Mouse (Mus musculus): ENCODE measurements around the gene Spats2l. TPM values are rescaled to one million over a fixed set of nuclear protein-coding genes. Genes with fewer than 3 reads are reported as not detected.

Gene Spats2l
- total and polyA plus RNA-seq, 3 experiments: not detected

GRCm38 (mm10) chr1:57918567-57918966 is 144.6 kb downstream of the Spats2l start:
- TF ChIP-seq MEF2A (IDR thresholded peaks at IDR 0.05; ENCODE audit: extremely low read depth, insufficient replicate concordance, low read depth, low read length, poor library complexity, severe bottlenecking) (no peak), SIN3A (IDR thresholded peaks at IDR 0.05; ENCODE audit: low read length) (no peak), MYB (IDR thresholded peaks at IDR 0.05; ENCODE audit: low read depth, low read length) (no peak), EP300 (IDR thresholded peaks at IDR 0.05; ENCODE audit: low read depth in 1 of 2, low read length in 2 of 2) (no peak), USF2 (IDR thresholded peaks at IDR 0.05; ENCODE audit: borderline replicate concordance in 1 of 2, insufficient read depth in 1 of 2, low read depth in 1 of 2, low read length in 2 of 2) (no peak), HCFC1 (IDR thresholded peaks at IDR 0.05; ENCODE audit: low read depth, low read length) (no peak), MAFK (IDR thresholded peaks at IDR 0.05; ENCODE audit: borderline replicate concordance, low read depth, low read length) (no peak), UBTF (IDR thresholded peaks at IDR 0.05; ENCODE audit: borderline replicate concordance, insufficient read depth, low read depth, low read length) (no peak), ZNF384 (IDR thresholded peaks at IDR 0.05; ENCODE audit: low read depth, low read length) (no peak), GABPA (IDR thresholded peaks at IDR 0.05; ENCODE audit: low read depth, low read length) (no peak), POLR2A (IDR thresholded peaks at IDR 0.05; ENCODE audit: control insufficient read depth in 1 of 2, insufficient read depth in 1 of 2, low read depth in 1 of 2, low read length in 2 of 2, poor library complexity in 1 of 2) (no peak), TBP (IDR thresholded peaks at IDR 0.05; ENCODE audit: low read depth, low read length) (no peak), ELF1 (IDR thresholded peaks at IDR 0.05; ENCODE audit: low read depth, low read length) (no peak), JUND (IDR thresholded peaks at IDR 0.05; ENCODE audit: low read depth, low read length) (no peak)
- H3K27me3 ChIP-seq (ENCODE audit: control insufficient read depth in 1 of 2, insufficient read depth in 2 of 2, low read length in 2 of 2): no peaks in the 10 kb centered on the region
- no peak for DNase-seq (ENCODE audit: low read depth, low spot score)
- no peak overlapping the region for H3K27ac ChIP-seq (ENCODE audit: control insufficient read depth, low read depth, low read length)
- no peak overlapping the region for H3K9ac ChIP-seq (ENCODE audit: control insufficient read depth, low read depth, low read length, poor library complexity, severe bottlenecking)
- no peak overlapping the region for H3K4me3 ChIP-seq (ENCODE audit: control insufficient read depth in 1 of 2, insufficient read depth in 1 of 2, low read depth in 2 of 2, low read length in 2 of 2)
- H3K36me3 ChIP-seq (ENCODE audit: control insufficient read depth in 1 of 2, insufficient read depth in 2 of 2, low read length in 2 of 2): no peaks in the 10 kb centered on the region
- no peaks in the 10 kb centered on the region for H3K79me2 ChIP-seq (ENCODE audit: control insufficient read depth, insufficient read depth, low read length, poor library complexity)
- H3K9me3 ChIP-seq (replicated peaks; ENCODE audit: insufficient read depth, low read length): no peaks in the 10 kb centered on the region
- no peaks in the 10 kb centered on the region for H3K4me1 ChIP-seq (ENCODE audit: control insufficient read depth in 1 of 2, insufficient read depth in 2 of 2, low read length in 2 of 2)

GRCm38 (mm10) chr1:57934287-57934686 is 160.3 kb downstream of the Spats2l start:
- H3K79me2 ChIP-seq (ENCODE audit: control insufficient read depth, insufficient read depth, low read length, poor library complexity): no peaks in the 10 kb centered on the region
- H3K9me3 ChIP-seq (replicated peaks; ENCODE audit: insufficient read depth, low read length): no peaks in the 10 kb centered on the region
- no peak overlapping the region for H3K4me3 ChIP-seq (ENCODE audit: control insufficient read depth in 1 of 2, insufficient read depth in 1 of 2, low read depth in 2 of 2, low read length in 2 of 2)
- H3K36me3 ChIP-seq (ENCODE audit: control insufficient read depth in 1 of 2, insufficient read depth in 2 of 2, low read length in 2 of 2): no peaks in the 10 kb centered on the region
- no peak overlapping the region for H3K9ac ChIP-seq (ENCODE audit: control insufficient read depth, low read depth, low read length, poor library complexity, severe bottlenecking)
- DNase-seq (ENCODE audit: low read depth, low spot score): no peak
- no peaks in the 10 kb centered on the region for H3K4me1 ChIP-seq (ENCODE audit: control insufficient read depth in 1 of 2, insufficient read depth in 2 of 2, low read length in 2 of 2)
- H3K27ac ChIP-seq (ENCODE audit: control insufficient read depth, low read depth, low read length): no peak overlapping the region
- TF ChIP-seq MAFK (IDR thresholded peaks at IDR 0.05; ENCODE audit: borderline replicate concordance, low read depth, low read length) (no peak), ELF1 (IDR thresholded peaks at IDR 0.05; ENCODE audit: low read depth, low read length) (no peak), SMC3 (IDR thresholded peaks at IDR 0.05; ENCODE audit: low read depth, low read length) (no peak), HCFC1 (IDR thresholded peaks at IDR 0.05; ENCODE audit: low read depth, low read length) (no peak)
- no peaks in the 10 kb centered on the region for H3K27me3 ChIP-seq (ENCODE audit: control insufficient read depth in 1 of 2, insufficient read depth in 2 of 2, low read length in 2 of 2)

Measured in MEL (cell line).